Mouse (Mus musculus) liver, embryonic 14.5 days (tissue): ENCODE results near the gene Krr1. TPM values are rescaled to one million over a fixed set of nuclear protein-coding genes. Genes with fewer than 3 reads are reported as not detected.

Source experiments
- ATAC-seq: fragments of 200-750 bp; cut with Nextera tagmentation; 2 replicates; pipeline ENCODE4 v1.8.0; 2017; ENCODE audit warnings: moderate number of reproducible peaks, mild to moderate bottlenecking, moderate library complexity; ENCODE audit not compliant: insufficient read depth
- DNase-seq, 3 experiments: peaks; one replicate each; pipeline ENCODE4 v3.0.0-alpha.2; 2012 to 2013; ENCODE audit warnings: low read depth in 3 of 3, low spot score in 3 of 3
- H3K27ac ChIP-seq: fragments of 300-500 bp; sonication (generic); 2 replicates; pipeline ENCODE4 v1.5.1; 2014; ENCODE audit warnings: moderate library complexity, mild to moderate bottlenecking, control low read depth, inconsistent platforms
- H3K27me3 ChIP-seq: fragments of 300-500 bp; sonication (generic); 2 replicates; pipeline ENCODE4 v1.6.1; 2014; ENCODE audit warnings: mild to moderate bottlenecking, low read length, moderate library complexity; ENCODE audit not compliant: control insufficient read depth, insufficient read depth
- H3K36me3 ChIP-seq: fragments of 300-500 bp; sonication (generic); replicated peaks from 2 replicates; pipeline ENCODE4 v1.6.1; 2014; ENCODE audit warnings: low read depth; ENCODE audit not compliant: control insufficient read depth, insufficient read depth
- H3K4me1 ChIP-seq, 2 experiments: fragments of 200-500 bp in 1 of 2; fragments of 300-500 bp in 1 of 2; sonication (generic) in 1 of 2; replicated peaks; 2 replicates each; pipeline ENCODE4 v1.6.1; 2012 to 2014; ENCODE audit warnings: antibody characterized with exemption in 1 of 2, inconsistent platforms in 1 of 2, low read length in 1 of 2; ENCODE audit not compliant: control insufficient read depth in 2 of 2, insufficient read depth in 2 of 2
- H3K4me2 ChIP-seq: fragments of 300-500 bp; sonication (generic); 2 replicates; pipeline ENCODE4 v1.6.1; 2014; ENCODE audit warnings: low read depth, mild to moderate bottlenecking, control low read depth, moderate library complexity
- H3K4me3 ChIP-seq, 2 experiments: fragments of 200-500 bp in 1 of 2; fragments of 300-500 bp in 1 of 2; sonication (generic) in 1 of 2; 2 replicates each; pipeline ENCODE4 v1.5.1; 2012 to 2014; ENCODE audit warnings: low read depth in 2 of 2, low read length in 2 of 2, mild to moderate bottlenecking in 2 of 2, control low read depth in 1 of 2, inconsistent platforms in 1 of 2, moderate library complexity in 1 of 2; ENCODE audit not compliant: insufficient read depth in 1 of 2
- H3K9ac ChIP-seq: fragments of 300-500 bp; sonication (generic); replicated peaks from 2 replicates; pipeline ENCODE4 v1.6.1; 2014; ENCODE audit warnings: mild to moderate bottlenecking, control low read depth, moderate library complexity
- H3K9me3 ChIP-seq: fragments of 300-500 bp; sonication (generic); 2 replicates; pipeline ENCODE4 v1.6.1; 2016; ENCODE audit warnings: low read length, mixed read lengths; ENCODE audit not compliant: control insufficient read depth
- CTCF ChIP-seq: IDR thresholded peaks from 2 replicates; pipeline ENCODE4 v1.5.1; 2016; ENCODE audit warnings: antibody characterized with exemption, low read depth, control low read depth
- EP300 ChIP-seq: IDR thresholded peaks from 2 replicates; pipeline ENCODE4 v1.6.1; 2016; ENCODE audit warnings: antibody characterized with exemption, low read depth
- WGBS: fragments of 180-500 bp; shearing (Covaris S2); extraction: QIAGEN DNeasy Blood & Tissue Kit; methylation state at CpG from one replicate; pipeline ENCODE4 v1.1.7; 2014; ENCODE audit not compliant: insufficient replicate concordance; 5-methylcytosine and 5-hydroxymethylcytosine counted together
- polyA plus RNA-seq, 2 experiments: library from polyadenylated mRNA; depleted of rRNA in 1 of 2; stranded (reverse) in 1 of 2; unstranded in 1 of 2; fragments of >200 nt; fragmentation: Nextera tagmentation in 1 of 2; extraction: Ambion mirVana in 1 of 2; gene quantifications; 2 replicates each; pipeline versions ENCODE4 v1.2.1 to v1.2.3; 2012 to 2014

Krr1 gene
- polyA plus RNA-seq, 2 experiments = 9.9 to 22.1 TPM

- no peak overlapping the region for H3K27ac ChIP-seq
- TF ChIP-seq CTCF (peak; percentile 64), EP300 (no peak)
- no peaks in the 10 kb centered on the region for H3K9me3 ChIP-seq
- peaks cover 0 to 6% of the 10 kb centered on the region in 2 experiments; a peak in 2 of 4 replicates for H3K4me1 ChIP-seq
- DNase-seq = peak; percentile 39 to 47 (median 41)
- H3K36me3 ChIP-seq = no peaks in the 10 kb centered on the region
- WGBS = 4% methylated on average over 10 of the region's 10 CpGs
- H3K4me2 ChIP-seq = no peak overlapping the region
- ATAC-seq = no peak
- H3K27me3 ChIP-seq = no peaks in the 10 kb centered on the region
- no peak overlapping the region for H3K9ac ChIP-seq
- no peak overlapping the region for H3K4me3 ChIP-seq
Measured at GRCm38 (mm10) chr10:111925489-111925860, 47.0 kb upstream of the Krr1 start.

GRCm38 (mm10) chr10:111932621-111933345, 39.7 kb upstream of the Krr1 start:
- H3K36me3 ChIP-seq = no peaks in the 10 kb centered on the region
- DNase-seq (no peak), ATAC-seq (no peak)
- peaks cover 0 to 2% of the 10 kb centered on the region in 2 experiments; a peak in 1 of 4 replicates for H3K4me1 ChIP-seq
- WGBS = 54% methylated on average over 11 of the region's 11 CpGs
- H3K4me2 ChIP-seq = no peak overlapping the region
- no peak overlapping the region for H3K4me3 ChIP-seq
- H3K9ac ChIP-seq = no peak overlapping the region
- H3K9me3 ChIP-seq = no peaks in the 10 kb centered on the region
- H3K27ac ChIP-seq = no peak overlapping the region
- TF ChIP-seq EP300 = no peak
- TF ChIP-seq CTCF = no peak
- H3K27me3 ChIP-seq = no peaks in the 10 kb centered on the region

- Histone ChIP-seq H3K27ac (no peak overlapping the region), H3K36me3 (no peaks in the 10 kb centered on the region), H3K27me3 (no peaks in the 10 kb centered on the region), H3K4me2 (no peak overlapping the region), H3K4me1 (no peaks in the 10 kb centered on the region), H3K4me3 (no peak overlapping the region), H3K9me3 (no peaks in the 10 kb centered on the region), H3K9ac (no peak overlapping the region)
- WGBS = 71% methylated on average over 2 of the region's 2 CpGs
- DNase-seq (no peak), ATAC-seq (no peak)
- TF ChIP-seq EP300 (no peak), CTCF (no peak)
Measured at GRCm38 (mm10) chr10:111935207-111935606, 37.3 kb upstream of the Krr1 start.

GRCm38 (mm10) chr10:111936021-111936420, 36.4 kb upstream of the Krr1 start:
- H3K4me1 ChIP-seq = no peaks in the 10 kb centered on the region
- no peak overlapping the region for H3K27ac ChIP-seq
- 62% methylated on average over 4 of the region's 4 CpGs for WGBS
- DNase-seq (no peak), ATAC-seq (no peak)
- no peak for TF ChIP-seq CTCF
- TF ChIP-seq EP300 = no peak
- no peaks in the 10 kb centered on the region for H3K36me3 ChIP-seq
- H3K4me2 ChIP-seq = no peak overlapping the region
- H3K9ac ChIP-seq = no peak overlapping the region
- H3K4me3 ChIP-seq = no peak overlapping the region
- H3K9me3 ChIP-seq = no peaks in the 10 kb centered on the region
- H3K27me3 ChIP-seq = no peaks in the 10 kb centered on the region

- Histone ChIP-seq H3K36me3 (no peaks in the 10 kb centered on the region), H3K9me3 (no peaks in the 10 kb centered on the region), H3K27me3 (no peaks in the 10 kb centered on the region), H3K4me3 (no peak overlapping the region), H3K9ac (no peak overlapping the region), H3K4me2 (no peak overlapping the region), H3K27ac (no peak overlapping the region), H3K4me1 (no peaks in the 10 kb centered on the region)
- ATAC-seq = no peak
- no peak for TF ChIP-seq EP300
- TF ChIP-seq CTCF = no peak
- no peak for DNase-seq
- WGBS = 22% methylated on average over 13 of the region's 13 CpGs
Measured at GRCm38 (mm10) chr10:111936491-111937145, 35.8 kb upstream of the Krr1 start.
